Mouse (Mus musculus) telencephalon, adult 2 months (tissue): ENCODE data around the gene Fbxl7.
A peak's percentile ranks its signal among the peaks of the same experiment; 100 is the strongest.

Experiments
- DNase-seq: peaks from one replicate; pipeline ENCODE4 v3.0.0-alpha.2; 2011; ENCODE audit warnings: low read depth, low spot score

Fbxl7 gene

GRCm38 (mm10) chr15:26701949-26702675, 193.3 kb downstream of the Fbxl7 start:
- no peak for DNase-seq

DNA sequence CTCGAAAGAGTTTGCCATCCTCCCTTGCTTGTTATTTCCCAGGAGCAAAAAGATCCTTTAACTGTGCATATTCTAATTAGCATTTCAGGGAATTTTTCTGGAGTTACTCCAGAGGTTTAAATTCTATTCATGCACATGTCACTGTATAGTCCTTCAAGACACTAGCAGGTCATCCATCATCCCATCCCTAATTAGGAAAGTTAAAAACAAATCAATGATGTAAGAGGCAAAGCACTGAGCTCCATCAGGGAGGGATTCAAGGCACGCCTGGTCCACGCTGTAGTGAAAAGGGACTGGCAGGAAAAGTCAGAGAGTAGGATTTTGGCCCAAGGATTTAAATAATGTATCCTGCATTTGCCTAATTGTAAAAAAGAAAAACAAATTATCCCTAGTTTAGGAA, 202.3 kb downstream of the Fbxl7 start:
- DNase-seq = no peak

DNA sequence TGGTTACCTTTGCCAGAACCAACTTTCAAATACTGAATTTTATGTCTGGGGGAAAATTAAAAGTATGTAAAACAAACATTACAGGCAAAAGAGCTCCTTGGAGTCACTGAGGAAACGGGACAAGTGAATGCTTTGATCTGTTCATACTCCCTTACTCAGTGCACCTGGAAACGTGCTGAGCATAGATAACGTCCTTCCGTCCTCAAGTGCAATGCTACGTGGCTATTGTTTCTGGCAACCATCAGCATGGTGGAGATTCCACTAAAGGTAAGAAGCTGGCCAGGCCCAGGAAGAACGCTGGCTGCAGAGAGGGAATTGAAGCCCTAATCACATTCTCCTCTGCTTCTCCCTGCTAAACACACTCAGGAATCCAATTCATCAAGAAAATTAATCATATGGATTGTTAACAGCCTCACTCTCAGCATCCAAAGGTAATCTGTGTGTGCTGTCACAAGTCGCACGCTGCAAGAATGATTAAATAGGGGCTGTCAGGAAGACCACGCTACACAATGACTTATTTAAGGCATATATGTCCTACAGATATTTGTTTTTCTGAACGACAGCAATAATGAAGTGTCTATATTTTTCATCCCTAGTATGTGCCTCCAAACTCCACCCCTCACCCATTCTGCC, 206.8 kb downstream of the Fbxl7 start:
- DNase-seq = no peak

DNA sequence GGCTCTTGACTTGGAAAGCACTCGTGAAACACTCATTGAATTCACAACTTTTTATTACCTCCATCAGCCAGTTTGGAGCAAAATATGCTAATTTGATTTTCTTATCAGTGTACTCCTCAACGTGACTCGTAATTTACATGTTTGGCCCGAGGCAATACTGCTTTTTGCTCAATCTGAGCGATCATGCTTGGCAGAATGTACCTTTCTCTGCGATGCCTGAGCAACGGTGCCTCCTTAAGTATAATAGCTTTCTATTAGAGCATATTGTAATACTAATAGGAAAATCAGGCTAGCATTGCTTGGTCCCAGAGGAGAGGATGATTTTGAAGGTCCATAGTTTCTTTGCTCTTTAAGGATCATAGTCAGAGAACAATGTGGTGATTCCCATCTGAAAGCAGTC, 207.7 kb downstream of the Fbxl7 start:
- no peak for DNase-seq

GRCm38 (mm10) chr15:26682279-26682678, 213.1 kb downstream of the Fbxl7 start:
- DNase-seq = peak; percentile 46

GRCm38 (mm10) chr15:26673239-26673859, 222.0 kb downstream of the Fbxl7 start:
- no peak for DNase-seq

DNA sequence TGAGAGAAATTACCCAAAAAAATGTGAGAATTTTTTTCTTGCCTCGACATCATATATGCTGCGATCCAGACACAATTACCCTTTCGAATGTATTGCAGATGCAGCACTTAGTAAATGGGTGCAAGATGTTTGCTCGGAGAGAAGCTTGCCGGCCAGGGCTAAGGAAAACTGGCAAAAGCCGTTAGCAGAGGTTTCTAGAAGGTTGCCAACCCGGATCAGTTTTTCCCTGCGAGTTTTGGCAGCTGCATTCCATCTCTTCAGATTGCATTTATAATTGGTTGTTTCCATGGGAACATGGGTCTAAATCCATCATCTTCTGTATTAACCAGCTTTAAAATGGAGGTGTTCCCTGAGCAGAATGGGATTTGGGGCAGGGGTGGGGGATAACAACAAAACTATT, 240.4 kb downstream of the Fbxl7 start:
- DNase-seq = peak; percentile 15

- no peak for DNase-seq
These were observed 252.8 kb downstream of the Fbxl7 start for GRCm38 (mm10) chr15:26642563-26642962.

DNA sequence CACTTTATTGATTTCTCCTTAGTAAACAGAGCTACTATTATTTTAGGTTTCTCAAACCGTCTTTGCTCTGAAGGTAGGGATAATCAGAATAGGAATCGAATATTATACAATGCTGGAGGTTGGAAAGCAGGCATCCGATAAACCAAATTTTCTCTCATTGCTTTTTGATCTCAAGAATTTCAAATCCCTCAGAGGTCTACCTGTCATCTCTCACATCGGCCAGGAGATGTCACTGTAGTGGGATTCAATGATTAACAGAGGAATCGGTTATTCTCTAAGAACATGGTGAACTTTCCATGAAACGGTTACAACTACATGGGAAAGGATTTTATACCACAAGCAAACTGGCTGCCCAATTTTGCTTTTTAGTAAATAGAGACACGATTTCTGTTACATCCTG, 255.7 kb downstream of the Fbxl7 start:
- DNase-seq = no peak

GRCm38 (mm10) chr15:26635591-26635990, 259.8 kb downstream of the Fbxl7 start:
- no peak for DNase-seq

- DNase-seq = no peak
These were observed 267.2 kb downstream of the Fbxl7 start for GRCm38 (mm10) chr15:26628181-26628580.

DNA sequence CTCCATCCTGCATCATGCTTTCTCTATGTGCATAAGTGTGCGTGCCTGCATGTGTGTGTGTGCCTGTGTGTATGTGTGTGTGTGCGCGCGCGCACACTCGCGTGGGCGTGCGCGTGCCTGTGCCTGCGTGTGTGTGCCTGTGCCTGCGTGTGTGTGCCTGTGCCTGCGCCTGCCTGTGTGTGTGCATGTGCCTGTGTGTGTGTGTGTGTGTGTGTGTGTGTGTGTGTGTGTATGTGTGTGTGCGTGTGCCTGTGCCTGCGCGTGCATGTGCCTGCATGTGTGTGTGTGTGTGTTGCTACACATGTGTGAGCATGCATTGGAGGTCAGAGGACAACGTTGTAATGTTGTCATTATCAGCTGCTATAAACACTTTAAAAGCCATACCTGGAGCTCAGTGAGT, 272.1 kb downstream of the Fbxl7 start:
- no peak for DNase-seq

GRCm38 (mm10) chr15:26620279-26620678, 275.1 kb downstream of the Fbxl7 start:
- DNase-seq = no peak

GRCm38 (mm10) chr15:26619221-26619620, 276.2 kb downstream of the Fbxl7 start:
- DNase-seq = no peak

DNA sequence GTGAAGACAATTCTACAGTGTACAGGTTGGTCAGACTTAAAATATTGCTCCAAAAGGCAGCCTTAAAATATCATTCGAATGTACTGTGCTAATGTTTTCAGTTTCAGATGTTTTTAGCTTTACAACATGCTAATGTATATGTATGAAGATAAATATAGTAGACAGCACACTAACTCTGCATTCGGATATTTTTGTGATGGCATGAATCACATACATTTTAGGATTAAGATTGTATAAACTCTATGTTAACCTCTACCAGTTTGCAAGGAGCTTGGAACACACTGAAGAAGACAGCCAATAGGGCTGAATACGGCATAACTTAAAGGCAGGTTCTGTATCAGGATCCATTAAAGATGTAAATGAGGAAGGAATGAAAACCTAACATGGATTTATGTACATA, 299.1 kb downstream of the Fbxl7 start:
- DNase-seq = no peak

DNA sequence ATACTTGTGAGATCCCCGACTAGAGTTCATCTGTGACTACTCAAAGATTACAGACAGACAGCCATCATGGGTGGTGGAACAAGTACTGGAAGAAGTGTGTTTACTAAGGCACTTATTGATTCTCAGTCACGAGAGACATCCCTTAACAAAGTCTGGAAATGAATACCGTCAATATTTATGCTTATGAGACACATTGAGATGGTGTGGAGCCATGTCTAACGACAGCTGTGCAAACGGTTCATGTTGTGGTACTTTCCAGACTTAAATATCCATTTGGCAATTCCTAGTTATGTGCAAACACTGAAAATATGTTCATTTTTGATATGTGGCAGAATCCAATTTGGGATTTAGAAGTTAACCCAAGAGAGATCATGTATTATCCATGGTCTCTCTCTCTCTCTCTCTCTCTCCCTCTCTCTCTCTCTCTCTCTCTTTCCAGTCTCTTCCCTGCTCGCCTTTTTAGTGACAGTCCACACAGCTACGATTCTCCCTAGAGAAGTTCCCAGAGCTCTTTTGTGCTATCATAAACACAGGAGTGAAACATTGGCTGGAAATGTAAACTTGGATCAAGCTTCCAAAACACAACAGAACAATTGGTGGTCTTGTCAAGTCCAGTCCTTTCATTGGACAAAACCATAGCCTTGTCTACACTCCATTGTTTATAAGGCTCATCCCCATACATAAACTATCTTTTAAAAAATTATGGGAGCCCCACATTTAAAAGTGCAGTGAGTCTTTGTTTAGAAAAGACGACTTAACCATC, 315.3 kb downstream of the Fbxl7 start:
- DNase-seq = no peak

GRCm38 (mm10) chr15:26578500-26578899, 316.9 kb downstream of the Fbxl7 start:
- no peak for DNase-seq

- DNase-seq = no peak
These were observed 329.3 kb downstream of the Fbxl7 start for GRCm38 (mm10) chr15:26566076-26566475.

DNA sequence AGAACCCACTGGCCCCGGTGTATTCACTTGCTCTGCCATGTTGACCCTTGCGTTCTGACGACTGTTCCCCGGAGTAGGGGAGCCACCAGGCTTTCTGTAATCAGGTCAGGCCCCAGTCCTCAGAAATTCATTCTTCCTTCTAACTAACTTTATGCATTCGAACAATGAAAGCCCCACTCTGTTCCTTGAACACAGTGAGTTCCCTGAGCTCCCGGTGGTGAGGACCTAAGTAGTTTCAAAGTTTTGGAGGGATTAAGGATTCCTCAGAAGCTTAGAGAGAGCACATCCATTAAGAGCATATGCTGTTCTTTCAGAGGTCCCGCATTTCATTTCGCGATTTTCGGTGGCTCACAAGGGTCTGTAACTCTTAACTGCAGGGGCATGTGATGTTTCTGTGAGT, 341.8 kb downstream of the Fbxl7 start:
- DNase-seq = no peak

- no peak for DNase-seq
These were observed 361.2 kb downstream of the Fbxl7 start for GRCm38 (mm10) chr15:26533997-26534700.

DNA sequence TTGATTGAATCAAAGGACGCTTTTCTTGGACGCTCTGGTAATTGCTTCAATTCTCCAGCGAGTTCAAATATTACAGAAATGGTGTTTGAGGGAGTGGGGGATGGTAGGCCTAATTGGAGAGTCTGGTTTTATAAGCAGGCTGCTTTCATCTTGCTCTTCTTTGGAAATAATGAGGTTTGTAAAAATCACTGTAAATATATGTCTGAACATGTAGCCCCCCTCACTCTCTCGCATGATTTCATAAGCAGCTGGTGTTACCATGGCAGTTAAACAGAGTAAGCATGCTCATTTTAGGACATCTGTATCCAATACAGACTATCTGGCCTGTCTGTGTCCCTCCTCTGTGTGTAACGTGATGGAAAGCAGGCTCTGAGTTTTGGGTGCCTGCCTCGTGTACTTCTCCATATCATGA, 376.2 kb downstream of the Fbxl7 start:
- no peak for DNase-seq

GRCm38 (mm10) chr15:26501024-26501423, 394.4 kb downstream of the Fbxl7 start:
- DNase-seq = no peak
